Mouse (Mus musculus): Measurements from ENCODE around the gene Eaf2. TPM values are rescaled to one million over a fixed set of nuclear protein-coding genes. Genes with fewer than 3 reads are reported as not detected.
A peak's percentile ranks its signal among the peaks of the same experiment; 100 is the strongest.
"Not testable (repeated sequence)": the region's sequence is repeated elsewhere in the genome, so short reads cannot be mapped to it uniquely, and the experiment has no call there.

The Eaf2 gene
- total RNA-seq, 2 experiments from 2014 or later, result 1.1 TPM

GRCm38 (mm10) chr16:36869442-36869841 is 5.4 kb downstream of the Eaf2 start:
- no peak for DNase-seq (ENCODE audit: extremely low spot score in 1 of 2, low spot score in 2 of 2)
- intact Hi-C loops (cut with DNase I), result no loop called here

- no peak for DNase-seq (ENCODE audit: extremely low spot score in 1 of 2, low spot score in 2 of 2)
- intact Hi-C loops (cut with DNase I), result no loop called here
These were observed 11.2 kb downstream of the Eaf2 start for GRCm38 (mm10) chr16:36863585-36863984.

DNA sequence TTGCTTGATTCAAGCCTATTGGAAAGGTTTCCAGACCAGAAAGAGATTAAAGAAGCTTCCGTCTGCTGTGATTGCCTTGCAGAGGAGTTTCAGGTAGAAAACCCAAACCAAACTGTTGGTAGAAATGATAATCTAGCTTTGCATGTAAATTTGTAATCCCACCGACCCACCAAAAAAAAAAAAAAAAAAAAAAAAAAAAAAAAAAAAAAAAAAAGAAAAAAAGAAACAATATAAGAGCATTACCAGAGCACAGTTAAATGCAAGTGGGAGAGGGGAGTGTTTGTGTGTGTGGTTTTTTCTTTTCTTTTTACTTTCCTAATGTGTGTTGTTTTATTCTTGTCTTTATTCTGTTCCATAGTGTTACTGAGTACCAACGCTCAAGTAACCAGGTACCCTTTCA is 23.6 kb downstream of the Eaf2 start:
- intact Hi-C loops (cut with DNase I), result no loop called here
- DNase-seq (ENCODE audit: extremely low spot score in 1 of 2, low spot score in 2 of 2), result no peak

- intact Hi-C loops (cut with DNase I), result loop anchor here (5.0 kb wide), 1 partner anchor 45 kb away; no protein-coding TSS in a partner anchor
- not testable (repeated sequence) for DNase-seq (ENCODE audit: extremely low spot score in 1 of 2, low spot score in 2 of 2)
These were observed 27.9 kb downstream of the Eaf2 start for GRCm38 (mm10) chr16:36846894-36847293.

GRCm38 (mm10) chr16:36828820-36829219 is 46.0 kb downstream of the Eaf2 start:
- intact Hi-C loops (cut with DNase I), result no loop called here
- DNase-seq (ENCODE audit: extremely low spot score in 1 of 2, low spot score in 2 of 2), result peak in 1 of 2 experiments; percentile 4

GRCm38 (mm10) chr16:36828054-36828786 is 46.6 kb downstream of the Eaf2 start, which contains the start of gene Iqcb1:
Gene Iqcb1 (plus strand): TSS chr16:36828385.
- intact Hi-C loops (cut with DNase I), result no loop called here
- DNase-seq (ENCODE audit: extremely low spot score in 1 of 2, low spot score in 2 of 2), result peak; percentile 63 to 88

- no peak for DNase-seq (ENCODE audit: extremely low spot score in 1 of 2, low spot score in 2 of 2)
- intact Hi-C loops (cut with DNase I), result no loop called here
These were observed 47.2 kb downstream of the Eaf2 start for GRCm38 (mm10) chr16:36827611-36828053.

DNA sequence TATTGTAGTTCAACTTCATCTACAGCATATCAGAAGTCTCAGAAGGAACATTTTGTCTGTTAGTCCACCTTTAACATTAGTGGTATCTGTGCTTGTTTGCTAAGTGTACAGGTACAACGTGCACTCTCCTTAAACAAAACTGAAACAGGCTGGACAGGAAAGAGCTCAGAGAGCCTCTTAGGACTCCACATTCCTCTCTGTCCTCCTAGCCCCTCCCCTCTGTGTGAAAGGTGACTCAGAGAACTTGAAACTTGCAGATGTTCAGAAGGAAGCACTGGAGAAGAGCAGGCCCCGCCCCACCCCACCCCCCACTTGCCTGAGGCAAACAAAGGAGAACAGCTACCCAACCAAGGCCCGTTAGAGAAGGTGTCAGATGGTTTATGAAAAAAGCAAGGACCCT is 53.3 kb downstream of the Eaf2 start:
- intact Hi-C loops (cut with DNase I), result no loop called here

GRCm38 (mm10) chr16:36820747-36821146 is 54.1 kb downstream of the Eaf2 start:
- no peak for DNase-seq (ENCODE audit: extremely low spot score in 1 of 2, low spot score in 2 of 2)
- intact Hi-C loops (cut with DNase I), result no loop called here

More for the DNA sequence above, 53.3 kb downstream of the Eaf2 start:
- DNase-seq (ENCODE audit: extremely low spot score in 1 of 2, low spot score in 2 of 2), result no peak

GRCm38 (mm10) chr16:36820016-36820415 is 54.8 kb downstream of the Eaf2 start:
- intact Hi-C loops (cut with DNase I), result no loop called here
- DNase-seq (ENCODE audit: extremely low spot score in 1 of 2, low spot score in 2 of 2), result no peak

GRCm38 (mm10) chr16:36817321-36817926 is 57.4 kb downstream of the Eaf2 start:
- intact Hi-C loops (cut with DNase I), result loop anchor here (2.0 kb wide), 2 partner anchors 95 to 345 kb away; no protein-coding TSS in a partner anchor

GRCm38 (mm10) chr16:36816916-36817315 is 57.9 kb downstream of the Eaf2 start:
- no peak for DNase-seq (ENCODE audit: extremely low spot score in 1 of 2, low spot score in 2 of 2)
- intact Hi-C loops (cut with DNase I), result loop anchor here (2.0 kb wide), 2 partner anchors 94 to 344 kb away; no protein-coding TSS in a partner anchor

More at GRCm38 (mm10) chr16:36817321-36817926, 57.4 kb downstream of the Eaf2 start:
- DNase-seq (ENCODE audit: extremely low spot score in 1 of 2, low spot score in 2 of 2), result peak; percentile 79 to 86

DNA sequence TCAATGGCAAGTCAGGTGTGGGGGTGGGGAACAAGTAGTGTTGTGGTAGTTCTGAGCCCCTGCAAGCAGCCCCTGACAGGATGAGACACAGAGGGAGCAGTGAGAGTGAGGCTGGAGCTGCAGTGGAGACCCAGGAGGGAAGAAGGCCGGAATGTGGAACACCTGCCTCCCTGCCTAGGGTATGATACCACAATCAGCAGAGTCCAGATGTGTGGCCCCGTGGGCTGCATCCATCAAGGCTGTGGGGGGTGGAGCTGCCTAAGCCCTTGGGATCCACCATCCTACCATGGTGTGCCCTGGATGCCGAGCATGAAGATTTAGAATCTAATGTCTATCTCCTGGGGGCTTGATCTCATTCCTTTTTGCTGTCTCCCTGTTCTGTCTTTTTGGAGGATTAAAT is 61.1 kb downstream of the Eaf2 start:
- no peak for DNase-seq (ENCODE audit: extremely low spot score in 1 of 2, low spot score in 2 of 2)
- intact Hi-C loops (cut with DNase I), result no loop called here

DNA sequence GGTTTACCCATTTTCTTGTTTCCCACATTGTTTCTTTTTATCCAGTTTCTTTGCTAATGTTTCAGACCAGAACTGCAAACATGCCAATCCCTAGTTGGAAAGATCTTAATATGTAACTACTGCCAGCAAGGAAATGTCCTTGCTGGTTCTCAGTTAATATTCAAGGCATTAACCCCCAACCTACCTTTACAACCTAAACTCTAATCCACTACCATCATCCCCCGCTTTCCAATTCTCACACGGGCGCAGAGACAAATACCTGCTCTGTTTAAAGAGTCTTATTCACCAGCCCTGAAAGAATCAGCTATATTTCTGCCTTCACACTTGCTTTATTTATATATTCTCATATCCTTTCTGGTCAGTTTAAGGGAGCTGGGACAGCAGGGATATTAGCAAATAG is 66.2 kb downstream of the Eaf2 start:
- DNase-seq (ENCODE audit: extremely low spot score in 1 of 2, low spot score in 2 of 2), result no peak
- intact Hi-C loops (cut with DNase I), result no loop called here

- intact Hi-C loops (cut with DNase I), result no loop called here
- DNase-seq (ENCODE audit: extremely low spot score in 1 of 2, low spot score in 2 of 2), result no peak
These were observed 72.4 kb downstream of the Eaf2 start for GRCm38 (mm10) chr16:36802361-36802760.

GRCm38 (mm10) chr16:36798334-36798733 is 76.5 kb downstream of the Eaf2 start:
- no peak for DNase-seq (ENCODE audit: extremely low spot score in 1 of 2, low spot score in 2 of 2)
- intact Hi-C loops (cut with DNase I), result loop anchor here (10.0 kb wide), 1 partner anchor 54 kb away; no protein-coding TSS in a partner anchor

DNA sequence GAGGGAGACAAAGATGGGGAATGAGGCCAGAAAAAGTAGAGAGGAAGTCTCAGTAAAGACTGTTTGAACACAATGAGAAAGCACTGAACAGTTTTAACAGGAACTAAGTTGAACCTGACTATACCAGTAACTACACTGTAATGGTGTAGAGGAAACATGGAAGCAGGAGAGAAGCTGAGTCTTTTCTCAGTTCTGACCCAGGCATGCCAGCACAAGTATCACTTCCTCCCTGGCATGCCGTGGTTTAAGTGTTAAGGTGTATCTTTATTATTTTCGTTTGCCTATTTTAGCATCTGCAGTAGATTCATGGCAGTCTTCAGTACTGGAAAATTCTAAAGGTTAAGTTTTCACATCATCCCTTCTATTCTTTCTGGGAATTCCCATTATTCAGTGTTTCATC is 79.8 kb downstream of the Eaf2 start:
- no peak for DNase-seq (ENCODE audit: extremely low spot score in 1 of 2, low spot score in 2 of 2)

DNA sequence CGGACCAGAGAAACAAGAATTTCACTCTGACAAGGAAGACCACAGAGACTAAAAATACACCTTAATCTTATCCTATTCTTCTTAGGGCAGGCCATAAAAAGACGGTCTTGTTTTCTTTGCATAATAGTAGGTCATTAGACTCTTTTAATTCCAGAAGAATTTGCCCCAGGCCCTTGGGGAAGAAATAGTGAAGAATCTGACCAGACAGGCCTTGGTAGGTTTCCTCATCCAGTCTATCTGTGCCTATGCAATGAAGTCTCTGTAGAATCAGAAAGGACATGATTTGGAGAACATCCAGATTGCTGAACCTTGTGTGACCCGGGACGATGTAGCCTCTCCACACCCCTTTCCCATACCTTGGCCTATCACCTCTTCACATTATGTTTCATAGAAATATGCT is 84.6 kb downstream of the Eaf2 start:
- intact Hi-C loops (cut with DNase I), result loop anchor here (10.0 kb wide), 1 partner anchor 45 kb away; no protein-coding TSS in a partner anchor
- DNase-seq (ENCODE audit: extremely low spot score in 1 of 2, low spot score in 2 of 2), result no peak

More for the DNA sequence above, 79.8 kb downstream of the Eaf2 start:
- intact Hi-C loops (cut with DNase I), result loop anchor here (10.0 kb wide), 1 partner anchor 50 kb away; no protein-coding TSS in a partner anchor

DNA sequence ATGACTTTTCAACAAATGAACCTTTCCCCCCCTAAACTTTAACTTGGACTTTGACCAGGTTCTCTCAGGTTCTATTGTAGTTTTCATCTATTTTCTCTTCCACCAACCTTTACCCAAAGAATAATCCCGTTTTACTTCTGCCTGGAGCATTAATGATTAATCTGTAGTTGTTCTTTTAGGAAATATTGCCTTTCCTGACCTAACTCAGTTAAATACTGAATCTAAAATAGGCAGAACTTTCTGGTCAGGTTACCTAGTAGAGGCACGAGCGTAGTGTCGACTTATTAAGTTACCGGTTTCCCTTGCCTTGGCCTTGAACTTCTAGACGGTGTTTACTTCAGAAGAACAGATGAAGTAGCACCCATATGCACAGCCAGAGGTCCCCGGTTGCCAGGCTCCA is 88.3 kb downstream of the Eaf2 start:
- intact Hi-C loops (cut with DNase I), result no loop called here
- no peak for DNase-seq (ENCODE audit: extremely low spot score in 1 of 2, low spot score in 2 of 2)
